Mouse (Mus musculus) liver, embryonic 14.5 days (tissue): Measurements from ENCODE around the gene Kxd1.

ENCODE experiments used
- CTCF ChIP-seq: IDR thresholded peaks from 2 replicates; pipeline ENCODE4 v1.5.1; 2016; ENCODE audit warnings: antibody characterized with exemption, low read depth, control low read depth
- EP300 ChIP-seq: IDR thresholded peaks from 2 replicates; pipeline ENCODE4 v1.6.1; 2016; ENCODE audit warnings: antibody characterized with exemption, low read depth

GRCm38 (mm10) chr8:70501820-70502529 lies 25.8 kb downstream of the Kxd1 start:
- TF ChIP-seq CTCF (0 out of 2 replicates have a peak, but pooled peaks have one; percentile 16), EP300 (no peak)
